Mouse (Mus musculus) inflammation-experienced regulatory T-cells, adult 16 weeks (primary cell): Measurements from ENCODE around the gene N6amt1. TPM values are rescaled to one million over a fixed set of nuclear protein-coding genes. Genes with fewer than 3 reads are reported as not detected.

Experiments
- polyA plus RNA-seq: library from polyadenylated mRNA; unstranded; fragments of 100-300 nt; shearing (Covaris generic); gene quantifications from one replicate; pipeline ENCODE4 v1.2.1, GENCODE M21; 2017

The N6amt1 gene
- 15.0 TPM for polyA plus RNA-seq

DNA sequence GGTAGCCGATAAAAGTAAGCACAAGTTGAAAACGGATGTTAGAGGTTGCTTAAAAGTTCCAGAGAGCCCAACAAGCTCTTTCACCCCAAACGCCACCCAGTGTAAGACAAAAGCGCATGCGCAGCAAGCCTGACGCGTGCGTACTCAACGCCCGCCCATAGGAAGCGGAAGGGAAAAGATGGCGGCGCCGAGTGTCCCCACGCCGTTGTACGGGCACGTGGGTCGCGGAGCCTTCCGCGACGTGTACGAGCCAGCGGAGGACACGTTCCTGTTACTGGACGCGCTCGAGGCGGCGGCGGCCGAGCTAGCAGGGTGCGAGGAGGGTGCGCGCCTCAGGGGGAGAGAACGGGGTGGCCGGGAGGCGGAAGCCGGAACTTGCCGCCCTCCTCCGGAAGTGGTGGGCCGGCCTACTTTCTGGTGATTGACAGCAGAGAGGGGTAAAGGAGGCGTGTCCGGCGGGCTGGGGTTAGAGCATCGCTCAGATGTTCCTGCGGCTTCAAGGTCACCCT, at the start of gene N6amt1:
Gene N6amt1 (plus strand): TSS at position 111 of the 509 bp plus-strand sequence.

Other genes with a start within 250 kb of the N6amt1 start
- gene Ltn1, start 78.4 kb downstream of the N6amt1 start, polyA plus RNA-seq = 70.6 TPM
- 14.0 TPM for gene Rwdd2b, start 86.4 kb downstream of the N6amt1 start, polyA plus RNA-seq
- gene Usp16, start 100.5 kb downstream of the N6amt1 start, polyA plus RNA-seq = 78.2 TPM
- gene Cct8, start 141.7 kb downstream of the N6amt1 start, polyA plus RNA-seq = 442 TPM
- gene Map3k7cl, start 199.1 kb downstream of the N6amt1 start, polyA plus RNA-seq = not detected